Mouse (Mus musculus) stomach, postnatal 0 days (tissue): ENCODE data around the gene Yy1.

ENCODE experiments used
- CTCF ChIP-seq: IDR thresholded peaks from 2 replicates; pipeline ENCODE4 v1.5.1; 2016; ENCODE audit warnings: antibody characterized with exemption, low read depth, mild to moderate bottlenecking, moderate library complexity
- EP300 ChIP-seq: optimal IDR thresholded peaks from 2 replicates; pipeline ENCODE3; 2016; ENCODE audit warnings: antibody characterized with exemption

DNA sequence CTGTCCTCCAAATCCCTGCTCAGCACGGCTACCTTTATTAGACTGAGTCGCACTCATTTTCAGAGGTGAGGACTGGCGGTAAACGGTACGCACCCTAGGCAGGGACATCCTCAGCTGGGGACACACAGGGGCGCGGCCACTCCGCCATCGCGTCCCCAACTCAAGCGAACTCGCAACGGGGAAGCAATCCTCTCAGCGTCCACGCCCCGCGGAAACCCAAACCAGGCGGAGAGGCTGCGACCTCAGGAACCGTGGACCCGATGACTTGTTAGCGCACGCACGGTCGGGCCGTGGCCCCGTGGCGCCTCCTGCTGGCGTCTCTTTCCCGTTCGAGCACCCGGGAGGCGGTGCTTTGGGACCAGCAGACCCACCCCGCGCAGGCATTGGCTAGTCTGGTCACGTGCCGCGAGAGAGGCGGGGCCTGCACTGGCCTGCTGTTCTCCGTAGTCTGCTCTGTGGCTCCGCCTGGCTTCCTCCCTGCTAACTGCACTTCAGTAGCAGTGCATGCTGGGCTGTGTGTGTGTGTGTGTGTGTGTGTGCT is 35.0 kb upstream of the Yy1 start:
- peak; percentile 99 for TF ChIP-seq CTCF
- no peak for TF ChIP-seq EP300
